Mouse (Mus musculus): ENCODE results near the gene Usp7.

Gene Usp7

GRCm38 (mm10) chr16:8643855-8644254 lies 148.3 kb downstream of the Usp7 start:
- in situ Hi-C loops (cut with MseI, MboI), result loop anchor here (10.0 kb wide), 2 partner anchors 149 to 229 kb away; no protein-coding TSS in a partner anchor

All from mouse trophoblast stem cell (cell line).